Mouse (Mus musculus) neural tube, embryonic 15.5 days (tissue): ENCODE measurements around the gene Zfp575. TPM values are rescaled to one million over a fixed set of nuclear protein-coding genes. Genes with fewer than 3 reads are reported as not detected.

Experiments
- ATAC-seq: fragments of 200-750 bp; cut with Nextera tagmentation; 2 replicates; pipeline ENCODE4 v1.8.0; 2017; ENCODE audit warnings: mild to moderate bottlenecking, moderate TSS enrichment, moderate library complexity; ENCODE audit not compliant: low FRiP score
- H3K27ac ChIP-seq: fragments of 300-500 bp; sonication (generic); replicated peaks from 2 replicates; pipeline ENCODE4 v1.5.1; 2015; ENCODE audit warnings: mild to moderate bottlenecking, inconsistent platforms
- H3K27me3 ChIP-seq: fragments of 300-500 bp; sonication (generic); replicated peaks from 2 replicates; pipeline ENCODE4 v1.6.1; 2015; ENCODE audit warnings: inconsistent platforms
- H3K36me3 ChIP-seq: fragments of 300-500 bp; sonication (generic); 2 replicates; pipeline ENCODE4 v1.6.1; 2015; ENCODE audit warnings: inconsistent platforms
- H3K4me1 ChIP-seq: fragments of 300-500 bp; sonication (generic); 2 replicates; pipeline ENCODE4 v1.6.1; 2015; ENCODE audit warnings: inconsistent platforms
- H3K4me2 ChIP-seq: fragments of 300-500 bp; sonication (generic); 2 replicates; pipeline ENCODE4 v1.6.1; 2015; ENCODE audit warnings: inconsistent platforms, mild to moderate bottlenecking, moderate library complexity
- H3K4me3 ChIP-seq: fragments of 300-500 bp; sonication (generic); replicated peaks from 2 replicates; pipeline ENCODE4 v1.5.1; 2015; ENCODE audit warnings: mild to moderate bottlenecking, inconsistent platforms
- H3K9ac ChIP-seq: fragments of 300-500 bp; sonication (generic); replicated peaks from 2 replicates; pipeline ENCODE4 v1.6.1; 2015; ENCODE audit warnings: mild to moderate bottlenecking, inconsistent platforms
- H3K9me3 ChIP-seq: fragments of 300-500 bp; sonication (generic); replicated peaks from 2 replicates; pipeline ENCODE4 v1.6.1; 2016; ENCODE audit warnings: inconsistent platforms
- WGBS: fragments of 180-500 bp; shearing (Covaris S2); methylation state at CpG from one replicate; pipeline ENCODE4 v1.1.7; 2015; ENCODE audit warnings: mixed read lengths; 5-methylcytosine and 5-hydroxymethylcytosine counted together
- polyA plus RNA-seq: library from polyadenylated mRNA; unstranded; fragments of >200 nt; fragmentation: Nextera tagmentation; extraction: Ambion mirVana; gene quantifications from 2 replicates; pipeline ENCODE4 v1.2.1, GENCODE M21; 2015

Gene Zfp575
- polyA plus RNA-seq, 1 experiment from 2014 or later: 17.5 TPM

DNA sequence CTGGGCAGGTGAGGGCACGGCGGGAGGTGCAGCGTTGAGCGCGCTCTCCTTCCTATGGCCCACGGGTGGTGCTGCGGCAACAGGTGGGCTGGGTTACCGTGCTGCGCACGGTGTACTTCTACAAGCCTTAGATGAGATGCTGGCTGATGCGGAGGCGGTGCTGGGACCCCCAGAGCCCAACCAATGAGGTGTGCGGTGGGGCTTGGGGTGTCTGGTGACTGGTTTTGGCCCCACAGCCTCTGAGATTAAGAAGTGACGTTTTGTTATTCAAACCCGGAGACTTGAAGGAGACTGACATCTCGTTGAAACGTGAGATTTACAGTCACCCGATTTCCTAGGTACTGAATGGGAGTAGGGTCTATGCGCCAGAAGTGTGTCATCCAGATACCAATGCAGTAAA lies 53.1 kb downstream of the Zfp575 start:
- H3K27ac ChIP-seq: no peak overlapping the region
- no peaks in the 10 kb centered on the region for H3K27me3 ChIP-seq
- peak overlapping the region; percentile 27 for H3K4me2 ChIP-seq
- H3K9ac ChIP-seq: no peak overlapping the region
- H3K9me3 ChIP-seq: no peaks in the 10 kb centered on the region
- H3K36me3 ChIP-seq: peaks cover 30% of the 10 kb centered on the region
- no peak for ATAC-seq
- WGBS: 28% methylated on average over 19 of the region's 19 CpGs
- H3K4me1 ChIP-seq: peaks cover 46% of the 10 kb centered on the region
- H3K4me3 ChIP-seq: peak overlapping the region; percentile 4; the same call in 1 of the 2 replicates

Other genes with a start within 250 kb of the Zfp575 start
- gene Lypd5, start 238.4 kb downstream of the Zfp575 start, polyA plus RNA-seq: 0.06 TPM in 1 of 2 replicates, not detected in the other
- gene Kcnn4, start 217.4 kb downstream of the Zfp575 start, polyA plus RNA-seq: 3.0 and 11.2 TPM in 2 replicates
- 34.4 and 38.3 TPM in 2 replicates for gene Smg9, start 188.0 kb downstream of the Zfp575 start, polyA plus RNA-seq
- not detected in 2 replicates for gene Irgc1, start 135.3 kb downstream of the Zfp575 start, polyA plus RNA-seq
- gene Plaur, start 125.2 kb downstream of the Zfp575 start, polyA plus RNA-seq: 1.7 and 4.6 TPM in 2 replicates
- 67.2 and 90.6 TPM in 2 replicates for gene Cadm4, start 105.6 kb downstream of the Zfp575 start, polyA plus RNA-seq
- gene Zfp428, start 80.6 kb downstream of the Zfp575 start, polyA plus RNA-seq: 215 and 282 TPM in 2 replicates
- gene AC161166.1, start 75.2 kb downstream of the Zfp575 start, polyA plus RNA-seq: 0.98 and 1.2 TPM in 2 replicates
- 18.8 and 21.1 TPM in 2 replicates for gene Irgq, start 57.0 kb downstream of the Zfp575 start, polyA plus RNA-seq
- gene Pinlyp, start 41.5 kb downstream of the Zfp575 start, polyA plus RNA-seq: 0.51 TPM in 1 of 2 replicates, not detected in the other
- 60.2 and 75.0 TPM in 2 replicates for gene Xrcc1, start 41.4 kb downstream of the Zfp575 start, polyA plus RNA-seq
- 29.3 and 33.2 TPM in 2 replicates for gene Ethe1, start 98 bp downstream of the Zfp575 start, polyA plus RNA-seq
- 0.37 TPM in 1 of 2 replicates, not detected in the other for gene Phldb3, start 23.1 kb upstream of the Zfp575 start, polyA plus RNA-seq
- gene Lypd3, start 48.9 kb upstream of the Zfp575 start, polyA plus RNA-seq: 0.36 and 0.78 TPM in 2 replicates
- gene Tex101, start 89.0 kb upstream of the Zfp575 start, polyA plus RNA-seq: not detected in 2 replicates
- not detected in 2 replicates for gene BC049730, start 121.6 kb upstream of the Zfp575 start, polyA plus RNA-seq
- gene Gm4763, start 139.3 kb upstream of the Zfp575 start, polyA plus RNA-seq: not detected in 2 replicates
- gene Cd177, start 172.7 kb upstream of the Zfp575 start, polyA plus RNA-seq: 0.19 and 0.20 TPM in 2 replicates
- 0.29 and 0.74 TPM in 2 replicates for gene Ceacam10, start 189.6 kb upstream of the Zfp575 start, polyA plus RNA-seq